Mouse (Mus musculus): Measurements from ENCODE around the gene Zfp592. TPM values are rescaled to one million over a fixed set of nuclear protein-coding genes. Genes with fewer than 3 reads are reported as not detected.

The Zfp592 gene
- total RNA-seq, 2 experiments from 2014 or later: 22.3 to 33.1 TPM

- ATAC-seq (replicated peaks; ENCODE audit: low FRiP score, poor library complexity, severe bottlenecking): no peak
These were observed 56.5 kb downstream of the Zfp592 start for GRCm38 (mm10) chr7:81049966-81050365.

- no peak for ATAC-seq (replicated peaks; ENCODE audit: low FRiP score, poor library complexity, severe bottlenecking)
These were observed 62.4 kb downstream of the Zfp592 start for GRCm38 (mm10) chr7:81055709-81056370.

- ATAC-seq (replicated peaks; ENCODE audit: low FRiP score, poor library complexity, severe bottlenecking): no peak
These were observed 64.0 kb downstream of the Zfp592 start, which contains the start of gene Alpk3 for GRCm38 (mm10) chr7:81057471-81057870. Gene Alpk3 (plus strand): TSS chr7:81057600.

- ATAC-seq (replicated peaks; ENCODE audit: low FRiP score, poor library complexity, severe bottlenecking): peak; percentile 51; the same call in 1 of the 2 replicates
These were observed 64.6 kb downstream of the Zfp592 start for GRCm38 (mm10) chr7:81057901-81058711.

GRCm38 (mm10) chr7:81058712-81059154 is 65.3 kb downstream of the Zfp592 start:
- no peak for ATAC-seq (replicated peaks; ENCODE audit: low FRiP score, poor library complexity, severe bottlenecking)

- no peak for ATAC-seq (replicated peaks; ENCODE audit: low FRiP score, poor library complexity, severe bottlenecking)
These were observed 65.9 kb downstream of the Zfp592 start for GRCm38 (mm10) chr7:81059388-81059787.

- no peak for ATAC-seq (replicated peaks; ENCODE audit: low FRiP score, poor library complexity, severe bottlenecking)
These were observed 67.4 kb downstream of the Zfp592 start for GRCm38 (mm10) chr7:81060908-81061307.

- no peak for ATAC-seq (replicated peaks; ENCODE audit: low FRiP score, poor library complexity, severe bottlenecking)
These were observed 68.5 kb downstream of the Zfp592 start for GRCm38 (mm10) chr7:81061936-81062335.

GRCm38 (mm10) chr7:81063332-81063731 is 69.9 kb downstream of the Zfp592 start:
- no peak for ATAC-seq (replicated peaks; ENCODE audit: low FRiP score, poor library complexity, severe bottlenecking)

GRCm38 (mm10) chr7:81066714-81067113 is 73.2 kb downstream of the Zfp592 start:
- no peak for ATAC-seq (replicated peaks; ENCODE audit: low FRiP score, poor library complexity, severe bottlenecking)

GRCm38 (mm10) chr7:81072463-81072862 is 79.0 kb downstream of the Zfp592 start:
- ATAC-seq (replicated peaks; ENCODE audit: low FRiP score, poor library complexity, severe bottlenecking): no peak

GRCm38 (mm10) chr7:81073273-81073672 is 79.8 kb downstream of the Zfp592 start:
- ATAC-seq (replicated peaks; ENCODE audit: low FRiP score, poor library complexity, severe bottlenecking): no peak

- ATAC-seq (replicated peaks; ENCODE audit: low FRiP score, poor library complexity, severe bottlenecking): no peak
These were observed 81.1 kb downstream of the Zfp592 start for GRCm38 (mm10) chr7:81074546-81074945.

GRCm38 (mm10) chr7:81075299-81075698 is 81.8 kb downstream of the Zfp592 start:
- ATAC-seq (replicated peaks; ENCODE audit: low FRiP score, poor library complexity, severe bottlenecking): no peak

GRCm38 (mm10) chr7:81075732-81076131 is 82.3 kb downstream of the Zfp592 start:
- 0 out of 2 replicates have a peak, but pooled peaks have one; percentile 26 for ATAC-seq (replicated peaks; ENCODE audit: low FRiP score, poor library complexity, severe bottlenecking)

- no peak for ATAC-seq (replicated peaks; ENCODE audit: low FRiP score, poor library complexity, severe bottlenecking)
These were observed 83.5 kb downstream of the Zfp592 start for GRCm38 (mm10) chr7:81077009-81077408.

- ATAC-seq (replicated peaks; ENCODE audit: low FRiP score, poor library complexity, severe bottlenecking): no peak
These were observed 85.3 kb downstream of the Zfp592 start for GRCm38 (mm10) chr7:81078740-81079139.

- ATAC-seq (replicated peaks; ENCODE audit: low FRiP score, poor library complexity, severe bottlenecking): no peak
These were observed 100.0 kb downstream of the Zfp592 start for GRCm38 (mm10) chr7:81093420-81093965.

GRCm38 (mm10) chr7:81094104-81094757 is 100.8 kb downstream of the Zfp592 start:
- no peak for ATAC-seq (replicated peaks; ENCODE audit: low FRiP score, poor library complexity, severe bottlenecking)

All from erythroid progenitor cell, adult 5-6 weeks (primary cell).